Mouse (Mus musculus): ENCODE data around the gene Pcna. TPM values are rescaled to one million over a fixed set of nuclear protein-coding genes. Genes with fewer than 3 reads are reported as not detected.

Pcna gene
- polyA plus RNA-seq, 1 experiment from 2014 or later: 166 TPM

DNA sequence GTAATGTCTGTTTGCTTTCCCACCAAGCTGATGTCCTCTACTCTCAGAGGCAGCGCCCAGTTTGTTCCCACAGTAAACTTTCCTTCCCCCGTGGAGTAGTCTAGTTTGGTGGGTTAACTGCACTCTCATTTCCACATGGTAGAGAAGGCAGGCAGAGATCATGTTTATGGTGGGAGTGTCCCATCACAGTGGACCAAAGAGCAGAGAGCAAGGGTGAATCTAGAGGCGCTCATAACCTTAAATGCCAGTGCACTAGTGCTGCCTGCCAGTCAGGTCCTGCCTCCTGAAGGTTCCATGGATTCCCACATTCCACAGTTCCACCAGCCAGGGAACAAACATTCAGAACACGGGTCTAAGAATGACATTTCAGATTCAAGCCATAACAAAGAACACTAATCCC lies 47.6 kb downstream of the Pcna start:
- Histone ChIP-seq H3K9me3 (replicated peaks; ENCODE audit: low read length) (no peaks in the 10 kb centered on the region), H3K4me1 (replicated peaks; ENCODE audit: insufficient read depth, low read length) (no peaks in the 10 kb centered on the region), H3K4me3 (replicated peaks; ENCODE audit: low read depth, low read length) (no peak overlapping the region), H3K27ac (no peak overlapping the region), H3K36me3 (ENCODE audit: insufficient read depth, low read length) (no peaks in the 10 kb centered on the region), H3K9ac (ENCODE audit: low read depth, low read length) (no peak overlapping the region), H3K4me2 (ENCODE audit: low read length) (no peak overlapping the region), H3K27me3 (ENCODE audit: insufficient read depth, low read length) (no peaks in the 10 kb centered on the region)
- WGBS: 63% methylated on average over 4 of the region's 4 CpGs
- TF ChIP-seq CTCF (IDR thresholded peaks at IDR 0.05; ENCODE audit: low read depth): no peak
- no peak for DNase-seq (ENCODE audit: low spot score)
- ATAC-seq (replicated peaks; ENCODE audit: low FRiP score, low read depth): no peak

GRCm38 (mm10) chr2:132203773-132204172 lies 49.3 kb downstream of the Pcna start:
- DNase-seq (ENCODE audit: low spot score): no peak
- no peak for TF ChIP-seq CTCF (IDR thresholded peaks at IDR 0.05; ENCODE audit: low read depth)

DNA sequence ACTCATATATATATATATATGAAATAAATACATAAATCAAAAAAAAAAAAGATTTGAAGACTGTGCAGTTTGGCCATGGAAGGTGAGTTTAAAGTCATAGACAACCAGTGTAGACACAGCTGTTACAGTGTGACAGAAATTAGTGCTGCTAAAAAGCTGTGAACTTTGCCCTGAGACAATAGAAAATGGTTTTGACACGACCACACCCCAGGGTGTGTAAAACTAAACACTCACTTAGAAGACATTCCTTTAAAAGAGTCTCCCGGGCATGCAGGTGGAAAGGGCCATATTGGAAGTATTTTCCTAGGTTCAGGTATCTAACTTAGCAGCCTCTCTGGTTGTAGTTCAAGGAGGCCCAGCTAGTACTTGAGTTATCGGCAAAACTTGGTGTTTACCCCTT lies 49.9 kb downstream of the Pcna start:
- Histone ChIP-seq H3K36me3 (ENCODE audit: insufficient read depth, low read length) (no peaks in the 10 kb centered on the region), H3K9me3 (replicated peaks; ENCODE audit: low read length) (no peaks in the 10 kb centered on the region), H3K4me3 (replicated peaks; ENCODE audit: low read depth, low read length) (no peak overlapping the region), H3K4me2 (ENCODE audit: low read length) (no peak overlapping the region), H3K27me3 (ENCODE audit: insufficient read depth, low read length) (no peaks in the 10 kb centered on the region), H3K4me1 (replicated peaks; ENCODE audit: insufficient read depth, low read length) (no peaks in the 10 kb centered on the region), H3K9ac (ENCODE audit: low read depth, low read length) (no peak overlapping the region), H3K27ac (no peak overlapping the region)
- WGBS: 64% methylated on average over 3 of the region's 3 CpGs
- no peak for ATAC-seq (replicated peaks; ENCODE audit: low FRiP score, low read depth)
- TF ChIP-seq CTCF (IDR thresholded peaks at IDR 0.05; ENCODE audit: low read depth): no peak
- no peak for DNase-seq (ENCODE audit: low spot score)

More at GRCm38 (mm10) chr2:132203773-132204172, 49.3 kb downstream of the Pcna start:
- Histone ChIP-seq H3K4me2 (ENCODE audit: low read length) (no peak overlapping the region), H3K36me3 (ENCODE audit: insufficient read depth, low read length) (no peaks in the 10 kb centered on the region), H3K4me3 (replicated peaks; ENCODE audit: low read depth, low read length) (no peak overlapping the region), H3K9ac (ENCODE audit: low read depth, low read length) (no peak overlapping the region), H3K27me3 (ENCODE audit: insufficient read depth, low read length) (no peaks in the 10 kb centered on the region), H3K4me1 (replicated peaks; ENCODE audit: insufficient read depth, low read length) (no peaks in the 10 kb centered on the region), H3K9me3 (replicated peaks; ENCODE audit: low read length) (no peaks in the 10 kb centered on the region), H3K27ac (no peak overlapping the region)
- WGBS: 78% methylated on average over 3 of the region's 3 CpGs
- no peak for ATAC-seq (replicated peaks; ENCODE audit: low FRiP score, low read depth)

Other genes starting within 250 kb of the Pcna start
- 3.0 and 3.2 TPM in 2 replicates for gene Rassf2, start 223.1 kb downstream of the Pcna start, polyA plus RNA-seq (2015; fragmentation: Nextera tagmentation; extraction: Ambion mirVana)
- 11.7 and 12.3 TPM in 2 replicates for gene Slc23a2, start 108.2 kb downstream of the Pcna start, polyA plus RNA-seq (2015; fragmentation: Nextera tagmentation; extraction: Ambion mirVana)
- gene Tmem230, start 5.5 kb downstream of the Pcna start, polyA plus RNA-seq (2015; fragmentation: Nextera tagmentation; extraction: Ambion mirVana): 46.5 and 49.7 TPM in 2 replicates
- gene Cds2, start 9.8 kb upstream of the Pcna start, polyA plus RNA-seq (2015; fragmentation: Nextera tagmentation; extraction: Ambion mirVana): 19.5 and 24.0 TPM in 2 replicates
- gene Prokr2, start 132.1 kb upstream of the Pcna start, polyA plus RNA-seq (2015; fragmentation: Nextera tagmentation; extraction: Ambion mirVana): 0.08 and 0.18 TPM in 2 replicates